Mouse (Mus musculus): ENCODE measurements at regions not wholly inside any gene's neighbourhood (a gene's known extent, or its start where the extent isn't known, plus 50 kb on each side); places are given as distances from the start of the nearest gene placed in this dataset.

GRCm38 (mm10) chr14:76651096-76651495 lies 94.4 kb upstream of the Serp2 start:
- no peaks in the 10 kb centered on the region for H3K27me3 ChIP-seq (ENCODE audit: control insufficient read depth, insufficient read depth, low read length)
- no peak overlapping the region for H3K9ac ChIP-seq (ENCODE audit: low read depth, low read length)
- DNase-seq (ENCODE audit: low spot score) (no peak), ATAC-seq (ENCODE audit: low FRiP score) (no peak)
- 94% methylated on average over 8 of the region's 8 CpGs for WGBS
- no peak overlapping the region for H3K4me3 ChIP-seq (ENCODE audit: low read depth, low read length)
- H3K9me3 ChIP-seq (ENCODE audit: control insufficient read depth, low read length): no peaks in the 10 kb centered on the region
- no peak overlapping the region for H3K4me2 ChIP-seq (replicated peaks; ENCODE audit: low read depth, low read length)
- no peaks in the 10 kb centered on the region for H3K36me3 ChIP-seq (ENCODE audit: control insufficient read depth, insufficient read depth, low read length)
- no peak overlapping the region for H3K27ac ChIP-seq (ENCODE audit: low read depth, low read length)
- 0 out of 2 replicates have a peak, but pooled peaks cover 2% of the 10 kb centered on the region for H3K4me1 ChIP-seq (replicated peaks; ENCODE audit: control insufficient read depth, insufficient read depth, low read length)

GRCm38 (mm10) chr14:76649927-76650326 lies 93.2 kb upstream of the Serp2 start:
- no peak overlapping the region for H3K9ac ChIP-seq (ENCODE audit: low read depth, low read length)
- DNase-seq (ENCODE audit: low spot score) (no peak), ATAC-seq (ENCODE audit: low FRiP score) (no peak)
- H3K4me1 ChIP-seq (replicated peaks; ENCODE audit: control insufficient read depth, insufficient read depth, low read length): 0 out of 2 replicates have a peak, but pooled peaks cover 2% of the 10 kb centered on the region
- no peaks in the 10 kb centered on the region for H3K36me3 ChIP-seq (ENCODE audit: control insufficient read depth, insufficient read depth, low read length)
- H3K27ac ChIP-seq (ENCODE audit: low read depth, low read length): no peak overlapping the region
- H3K4me3 ChIP-seq (ENCODE audit: low read depth, low read length): no peak overlapping the region
- WGBS: 88% methylated on average over 3 of the region's 3 CpGs
- H3K9me3 ChIP-seq (ENCODE audit: control insufficient read depth, low read length): no peaks in the 10 kb centered on the region
- H3K27me3 ChIP-seq (ENCODE audit: control insufficient read depth, insufficient read depth, low read length): no peaks in the 10 kb centered on the region
- H3K4me2 ChIP-seq (replicated peaks; ENCODE audit: low read depth, low read length): no peak overlapping the region

- H3K27me3 ChIP-seq (ENCODE audit: control insufficient read depth, insufficient read depth, low read length): no peaks in the 10 kb centered on the region
- WGBS: 87% methylated on average over 3 of the region's 3 CpGs
- no peak for ATAC-seq (ENCODE audit: low FRiP score)
- H3K4me3 ChIP-seq (ENCODE audit: low read depth, low read length): no peak overlapping the region
- no peak for DNase-seq (ENCODE audit: low spot score)
- no peaks in the 10 kb centered on the region for H3K36me3 ChIP-seq (ENCODE audit: control insufficient read depth, insufficient read depth, low read length)
- no peaks in the 10 kb centered on the region for H3K9me3 ChIP-seq (ENCODE audit: control insufficient read depth, low read length)
- H3K27ac ChIP-seq (ENCODE audit: low read depth, low read length): no peak overlapping the region
- no peak overlapping the region for H3K4me2 ChIP-seq (replicated peaks; ENCODE audit: low read depth, low read length)
- no peak overlapping the region for H3K9ac ChIP-seq (ENCODE audit: low read depth, low read length)
- H3K4me1 ChIP-seq (replicated peaks; ENCODE audit: control insufficient read depth, insufficient read depth, low read length): no peaks in the 10 kb centered on the region
Measured at GRCm38 (mm10) chr14:76644716-76645115, 88.0 kb upstream of the Serp2 start.

GRCm38 (mm10) chr14:76641752-76642529 lies 85.3 kb upstream of the Serp2 start:
- ATAC-seq (ENCODE audit: low FRiP score): no peak
- Histone ChIP-seq H3K9me3 (ENCODE audit: control insufficient read depth, low read length) (no peaks in the 10 kb centered on the region), H3K36me3 (ENCODE audit: control insufficient read depth, insufficient read depth, low read length) (no peaks in the 10 kb centered on the region), H3K4me1 (replicated peaks; ENCODE audit: control insufficient read depth, insufficient read depth, low read length) (no peaks in the 10 kb centered on the region), H3K4me2 (replicated peaks; ENCODE audit: low read depth, low read length) (no peak overlapping the region), H3K4me3 (ENCODE audit: low read depth, low read length) (no peak overlapping the region), H3K27ac (ENCODE audit: low read depth, low read length) (no peak overlapping the region), H3K9ac (ENCODE audit: low read depth, low read length) (no peak overlapping the region), H3K27me3 (ENCODE audit: control insufficient read depth, insufficient read depth, low read length) (no peaks in the 10 kb centered on the region)
- DNase-seq (ENCODE audit: low spot score): no peak
- 92% methylated on average over 4 of the region's 4 CpGs for WGBS

GRCm38 (mm10) chr14:76633170-76633569 lies 76.5 kb upstream of the Serp2 start:
- WGBS: 76% methylated on average over 6 of the region's 6 CpGs
- Histone ChIP-seq H3K36me3 (ENCODE audit: control insufficient read depth, insufficient read depth, low read length) (no peaks in the 10 kb centered on the region), H3K4me2 (replicated peaks; ENCODE audit: low read depth, low read length) (no peak overlapping the region), H3K4me3 (ENCODE audit: low read depth, low read length) (no peak overlapping the region), H3K9me3 (ENCODE audit: control insufficient read depth, low read length) (no peaks in the 10 kb centered on the region), H3K4me1 (replicated peaks; ENCODE audit: control insufficient read depth, insufficient read depth, low read length) (no peaks in the 10 kb centered on the region), H3K9ac (ENCODE audit: low read depth, low read length) (no peak overlapping the region), H3K27ac (ENCODE audit: low read depth, low read length) (no peak overlapping the region), H3K27me3 (ENCODE audit: control insufficient read depth, insufficient read depth, low read length) (no peaks in the 10 kb centered on the region)
- DNase-seq (ENCODE audit: low spot score) (no peak), ATAC-seq (ENCODE audit: low FRiP score) (no peak)

GRCm38 (mm10) chr14:76632763-76633162 lies 76.1 kb upstream of the Serp2 start:
- DNase-seq (ENCODE audit: low spot score) (no peak), ATAC-seq (ENCODE audit: low FRiP score) (no peak)
- Histone ChIP-seq H3K36me3 (ENCODE audit: control insufficient read depth, insufficient read depth, low read length) (no peaks in the 10 kb centered on the region), H3K9ac (ENCODE audit: low read depth, low read length) (no peak overlapping the region), H3K27me3 (ENCODE audit: control insufficient read depth, insufficient read depth, low read length) (no peaks in the 10 kb centered on the region), H3K9me3 (ENCODE audit: control insufficient read depth, low read length) (no peaks in the 10 kb centered on the region), H3K4me1 (replicated peaks; ENCODE audit: control insufficient read depth, insufficient read depth, low read length) (no peaks in the 10 kb centered on the region), H3K4me3 (ENCODE audit: low read depth, low read length) (no peak overlapping the region), H3K27ac (ENCODE audit: low read depth, low read length) (no peak overlapping the region), H3K4me2 (replicated peaks; ENCODE audit: low read depth, low read length) (no peak overlapping the region)
- 73% methylated on average over 6 of the region's 6 CpGs for WGBS

GRCm38 (mm10) chr14:76631740-76632139 lies 75.1 kb upstream of the Serp2 start:
- no peak overlapping the region for H3K4me3 ChIP-seq (ENCODE audit: low read depth, low read length)
- no peaks in the 10 kb centered on the region for H3K27me3 ChIP-seq (ENCODE audit: control insufficient read depth, insufficient read depth, low read length)
- H3K9ac ChIP-seq (ENCODE audit: low read depth, low read length): no peak overlapping the region
- no peaks in the 10 kb centered on the region for H3K9me3 ChIP-seq (ENCODE audit: control insufficient read depth, low read length)
- H3K4me2 ChIP-seq (replicated peaks; ENCODE audit: low read depth, low read length): no peak overlapping the region
- no peak for DNase-seq (ENCODE audit: low spot score)
- no peaks in the 10 kb centered on the region for H3K4me1 ChIP-seq (replicated peaks; ENCODE audit: control insufficient read depth, insufficient read depth, low read length)
- ATAC-seq (ENCODE audit: low FRiP score): no peak
- H3K36me3 ChIP-seq (ENCODE audit: control insufficient read depth, insufficient read depth, low read length): no peaks in the 10 kb centered on the region
- no peak overlapping the region for H3K27ac ChIP-seq (ENCODE audit: low read depth, low read length)
- WGBS: 79% methylated on average over 6 of the region's 6 CpGs

- Histone ChIP-seq H3K9ac (ENCODE audit: low read depth, low read length) (no peak overlapping the region), H3K36me3 (ENCODE audit: control insufficient read depth, insufficient read depth, low read length) (no peaks in the 10 kb centered on the region), H3K4me3 (ENCODE audit: low read depth, low read length) (no peak overlapping the region), H3K27me3 (ENCODE audit: control insufficient read depth, insufficient read depth, low read length) (no peaks in the 10 kb centered on the region), H3K9me3 (ENCODE audit: control insufficient read depth, low read length) (no peaks in the 10 kb centered on the region), H3K4me1 (replicated peaks; ENCODE audit: control insufficient read depth, insufficient read depth, low read length) (no peaks in the 10 kb centered on the region), H3K27ac (ENCODE audit: low read depth, low read length) (no peak overlapping the region), H3K4me2 (replicated peaks; ENCODE audit: low read depth, low read length) (no peak overlapping the region)
- no peak for DNase-seq (ENCODE audit: low spot score)
- WGBS: 76% methylated on average over 4 of the region's 4 CpGs
- no peak for ATAC-seq (ENCODE audit: low FRiP score)
Measured at GRCm38 (mm10) chr14:76631181-76631580, 74.5 kb upstream of the Serp2 start.

GRCm38 (mm10) chr14:76629913-76630478 lies 73.3 kb upstream of the Serp2 start:
- Histone ChIP-seq H3K9me3 (ENCODE audit: control insufficient read depth, low read length) (no peaks in the 10 kb centered on the region), H3K9ac (ENCODE audit: low read depth, low read length) (no peak overlapping the region), H3K4me2 (replicated peaks; ENCODE audit: low read depth, low read length) (no peak overlapping the region), H3K27ac (ENCODE audit: low read depth, low read length) (no peak overlapping the region), H3K4me3 (ENCODE audit: low read depth, low read length) (no peak overlapping the region), H3K4me1 (replicated peaks; ENCODE audit: control insufficient read depth, insufficient read depth, low read length) (no peaks in the 10 kb centered on the region; the same call in 1 of the 2 replicates), H3K36me3 (ENCODE audit: control insufficient read depth, insufficient read depth, low read length) (no peaks in the 10 kb centered on the region), H3K27me3 (ENCODE audit: control insufficient read depth, insufficient read depth, low read length) (no peaks in the 10 kb centered on the region)
- WGBS: 82% methylated on average over 11 of the region's 11 CpGs
- DNase-seq (ENCODE audit: low spot score) (no peak), ATAC-seq (ENCODE audit: low FRiP score) (no peak)
